Mouse (Mus musculus) heart, adult 2 months (tissue): ENCODE measurements around the gene Krt2.

Experiments used
- CTCF ChIP-seq: fragments of 200-600 bp; IDR thresholded peaks from 2 replicates; pipeline ENCODE4 v1.8.1; 2022; ENCODE audit warnings: antibody characterized with exemption, mild to moderate bottlenecking, moderate library complexity
- POLR2A ChIP-seq: fragments of 200-500 bp; IDR thresholded peaks from 2 replicates; pipeline ENCODE4 v1.6.1; 2011; ENCODE audit warnings: mild to moderate bottlenecking, low read depth, low read length, control low read depth; ENCODE audit not compliant: insufficient read depth

DNA sequence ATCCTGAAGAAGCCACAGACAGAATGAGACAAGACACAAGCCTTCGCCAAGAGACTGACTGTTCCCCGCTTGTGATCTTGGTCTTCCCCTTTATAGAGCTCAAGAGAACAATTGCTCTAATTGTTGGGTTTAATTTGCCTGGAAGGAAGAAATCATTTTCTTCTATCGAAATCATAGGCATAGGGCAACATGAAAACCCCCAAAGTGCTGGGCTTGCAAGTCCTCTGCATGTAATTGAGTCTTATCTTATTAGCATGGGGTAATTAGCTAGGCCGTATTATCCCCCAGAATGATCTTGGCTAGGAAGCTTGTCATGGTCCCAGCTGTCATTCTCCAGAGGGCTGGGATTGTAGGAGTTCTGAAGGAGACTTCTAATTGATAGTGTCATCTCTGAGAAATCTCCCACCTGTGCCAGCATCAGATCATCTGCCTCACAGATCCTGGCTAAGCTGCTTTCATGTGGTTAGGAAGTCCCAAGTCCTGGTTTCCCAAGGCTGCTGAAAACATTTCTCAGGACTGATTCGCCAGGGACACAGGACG is 15.6 kb downstream of the Krt2 start, which contains the start of gene Krt73:
- TF ChIP-seq CTCF, result no peak
- no peak for TF ChIP-seq POLR2A
